Mouse (Mus musculus) megakaryocyte, embryonic 14.5 days (primary cell): ENCODE results near the gene Siglech.

Experiments used
- FLI1 ChIP-seq: IDR thresholded peaks from 2 replicates; pipeline ENCODE4 v1.6.1; 2012; ENCODE audit warnings: low read length, inconsistent platforms, mixed read lengths
- GATA1 ChIP-seq: IDR thresholded peaks from 3 replicates; pipeline ENCODE4 v1.6.1; 2012; ENCODE audit warnings: mixed read lengths, low read length, inconsistent platforms, borderline replicate concordance

DNA sequence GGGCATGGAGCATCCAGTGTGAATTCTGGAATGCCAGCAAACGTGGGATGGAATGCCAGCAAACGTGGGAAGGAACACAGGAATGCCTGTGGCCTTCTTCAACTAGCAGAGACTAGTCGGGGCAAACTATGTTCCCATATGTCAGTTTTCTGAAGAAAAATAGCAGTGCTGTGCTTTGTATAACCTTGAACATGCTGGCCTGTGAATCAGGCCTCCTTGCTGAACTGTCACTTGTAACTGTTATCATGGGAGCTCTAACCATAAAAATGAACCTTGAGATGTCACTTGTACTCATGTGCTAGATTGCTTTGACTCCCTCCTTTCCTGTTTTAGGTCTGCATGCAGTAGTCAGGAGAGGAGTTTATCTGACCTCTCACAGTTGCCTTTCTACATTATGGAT lies 17.1 kb upstream of the Siglech start:
- TF ChIP-seq GATA1 (no peak), FLI1 (no peak)
